Mouse (Mus musculus) lung, embryonic 14.5 days (tissue): Measurements from ENCODE around the gene Tuba1c. TPM values are rescaled to one million over a fixed set of nuclear protein-coding genes. Genes with fewer than 3 reads are reported as not detected.

Source experiments
- ATAC-seq: fragments of 200-750 bp; cut with Nextera tagmentation; 2 replicates; pipeline ENCODE4 v1.8.0; 2017; ENCODE audit warnings: mild to moderate bottlenecking, moderate TSS enrichment, moderate library complexity; ENCODE audit not compliant: insufficient read depth
- DNase-seq: peaks from one replicate; pipeline ENCODE4 v3.0.0-alpha.2; 2015
- H3K27ac ChIP-seq: fragments of 300-500 bp; sonication (generic); 2 replicates; pipeline ENCODE4 v1.5.1; 2014; ENCODE audit warnings: low read depth, mild to moderate bottlenecking, moderate library complexity
- H3K27me3 ChIP-seq: fragments of 300-500 bp; sonication (generic); 2 replicates; pipeline ENCODE4 v1.6.1; 2014; ENCODE audit warnings: low read length, control low read depth; ENCODE audit not compliant: insufficient read depth
- H3K36me3 ChIP-seq: fragments of 300-500 bp; sonication (generic); 2 replicates; pipeline ENCODE4 v1.6.1; 2014; ENCODE audit warnings: control low read depth; ENCODE audit not compliant: insufficient read depth
- H3K4me1 ChIP-seq: fragments of 300-500 bp; sonication (generic); 2 replicates; pipeline ENCODE4 v1.6.1; 2014; ENCODE audit warnings: antibody characterized with exemption, control low read depth; ENCODE audit not compliant: insufficient read depth
- H3K4me2 ChIP-seq: fragments of 300-500 bp; sonication (generic); 2 replicates; pipeline ENCODE4 v1.6.1; 2014; ENCODE audit warnings: mild to moderate bottlenecking
- H3K4me3 ChIP-seq: fragments of 300-500 bp; sonication (generic); 2 replicates; pipeline ENCODE4 v1.5.1; 2014; ENCODE audit warnings: low read depth, low read length
- H3K9ac ChIP-seq: fragments of 300-500 bp; sonication (generic); 2 replicates; pipeline ENCODE4 v1.6.1; 2014
- H3K9me3 ChIP-seq: fragments of 300-500 bp; sonication (generic); 2 replicates; pipeline ENCODE4 v1.6.1; 2016; ENCODE audit warnings: low read depth, low read length, control low read depth
- CTCF ChIP-seq: IDR thresholded peaks from 2 replicates; pipeline ENCODE4 v1.5.1; 2016; ENCODE audit warnings: antibody characterized with exemption, low read depth
- WGBS: fragments of 180-500 bp; shearing (Covaris S2); extraction: QIAGEN DNeasy Blood & Tissue Kit; methylation state at CpG from one replicate; pipeline ENCODE4 v1.1.7; 2014; 5-methylcytosine and 5-hydroxymethylcytosine counted together
- polyA plus RNA-seq: library from polyadenylated mRNA; unstranded; fragments of >200 nt; fragmentation: Nextera tagmentation; extraction: Ambion mirVana; gene quantifications from 2 replicates; pipeline ENCODE4 v1.2.1, GENCODE M21; 2014

The Tuba1c gene
- polyA plus RNA-seq, 1 experiment from 2014 or later = 232 TPM

DNA sequence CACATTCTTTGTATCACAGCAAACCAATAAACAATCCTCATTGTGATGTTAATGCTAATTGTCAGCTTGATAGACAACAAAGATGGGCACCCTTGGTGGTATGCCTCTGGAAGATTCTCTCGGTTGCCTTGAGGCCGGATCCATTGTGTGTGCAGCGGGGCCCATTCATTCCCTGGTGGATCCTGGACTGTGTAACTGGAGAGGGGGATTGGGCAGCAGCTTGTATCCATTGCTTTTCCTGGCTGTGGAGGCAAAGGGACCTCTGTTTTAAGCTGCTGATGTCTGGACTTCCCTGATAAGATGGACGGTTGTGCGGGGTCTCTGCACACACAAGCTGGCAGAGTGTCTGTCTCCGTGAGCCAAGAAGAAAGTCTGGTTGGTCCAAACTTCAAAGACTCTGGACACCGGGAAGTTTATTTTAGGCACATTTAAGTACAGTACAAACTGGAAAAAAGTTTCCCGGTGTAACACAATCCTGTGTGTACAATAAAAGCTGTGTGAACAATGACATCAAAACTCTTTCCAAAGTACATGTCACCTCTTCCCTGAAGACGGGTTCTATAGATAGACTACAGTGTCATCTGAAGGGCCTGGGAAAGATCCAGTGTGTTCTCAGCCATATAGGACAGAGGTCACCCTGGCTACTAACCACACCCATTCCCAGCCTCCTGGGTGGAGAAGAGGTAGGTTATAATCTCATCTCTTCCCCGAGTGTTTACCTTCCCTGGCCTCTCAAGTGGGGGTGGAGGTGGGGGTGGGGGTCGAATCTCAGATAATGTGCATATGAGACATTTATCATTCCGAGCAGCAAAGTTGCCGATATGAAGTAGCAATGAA is 31.5 kb upstream of the Tuba1c start:
- Histone ChIP-seq H3K9me3 (no peaks in the 10 kb centered on the region), H3K9ac (no peak overlapping the region), H3K4me2 (no peak overlapping the region), H3K36me3 (no peaks in the 10 kb centered on the region), H3K4me3 (no peak overlapping the region), H3K4me1 (peaks cover 12% of the 10 kb centered on the region; the same call in 1 of the 2 replicates), H3K27me3 (no peaks in the 10 kb centered on the region), H3K27ac (peak overlapping the region; percentile 60)
- no peak for TF ChIP-seq CTCF
- ATAC-seq (no peak), DNase-seq (peak; percentile 26)
- WGBS = 24% methylated on average over 13 of the region's 13 CpGs

GRCm38 (mm10) chr15:98998775-98999157 is 30.9 kb upstream of the Tuba1c start:
- ATAC-seq = no peak
- Histone ChIP-seq H3K9ac (no peak overlapping the region), H3K27me3 (no peaks in the 10 kb centered on the region), H3K9me3 (no peaks in the 10 kb centered on the region), H3K4me1 (peaks cover 8% of the 10 kb centered on the region; the same call in 1 of the 2 replicates), H3K4me3 (no peak overlapping the region), H3K27ac (no peak overlapping the region; the same call in 1 of the 2 replicates), H3K4me2 (no peak overlapping the region), H3K36me3 (no peaks in the 10 kb centered on the region)
- no peak for DNase-seq
- WGBS = 36% methylated on average over 6 of the region's 6 CpGs
- no peak for TF ChIP-seq CTCF

DNA sequence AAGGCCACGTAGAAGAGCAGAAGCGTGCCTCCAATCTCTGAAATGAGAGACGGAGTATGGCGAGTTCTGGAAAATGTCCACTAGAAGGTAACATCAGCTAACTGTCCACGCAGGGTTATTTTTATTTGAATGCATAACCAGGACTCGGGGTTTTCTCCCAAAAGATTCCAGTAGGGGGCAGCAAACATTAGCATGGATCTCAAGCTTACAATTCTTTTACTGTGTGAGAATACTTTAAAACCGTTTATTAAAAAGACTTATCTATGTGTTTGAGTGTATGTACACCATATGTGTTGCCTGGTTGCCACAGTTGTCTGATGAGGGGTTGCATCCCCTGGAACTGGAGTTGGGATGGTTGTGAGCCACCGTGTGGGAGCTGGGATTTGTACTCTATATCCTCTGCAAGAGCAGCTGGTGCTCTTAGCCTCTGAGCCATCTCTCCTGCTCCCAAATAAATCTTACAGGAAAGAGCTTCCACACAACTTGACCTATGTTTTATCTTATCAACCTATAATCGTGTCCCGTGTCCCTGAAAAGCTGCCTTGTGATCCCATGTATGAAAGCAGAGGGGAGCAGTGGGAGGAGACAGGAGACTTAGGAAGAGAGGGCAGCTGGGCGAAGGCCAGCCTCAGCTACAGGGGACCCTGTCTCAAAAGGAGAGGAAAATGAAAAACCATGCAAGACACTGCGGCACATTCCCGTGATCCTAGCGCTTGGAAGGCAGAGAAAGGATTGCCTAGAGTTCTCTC is 29.0 kb upstream of the Tuba1c start:
- H3K4me3 ChIP-seq = no peak overlapping the region

DNA sequence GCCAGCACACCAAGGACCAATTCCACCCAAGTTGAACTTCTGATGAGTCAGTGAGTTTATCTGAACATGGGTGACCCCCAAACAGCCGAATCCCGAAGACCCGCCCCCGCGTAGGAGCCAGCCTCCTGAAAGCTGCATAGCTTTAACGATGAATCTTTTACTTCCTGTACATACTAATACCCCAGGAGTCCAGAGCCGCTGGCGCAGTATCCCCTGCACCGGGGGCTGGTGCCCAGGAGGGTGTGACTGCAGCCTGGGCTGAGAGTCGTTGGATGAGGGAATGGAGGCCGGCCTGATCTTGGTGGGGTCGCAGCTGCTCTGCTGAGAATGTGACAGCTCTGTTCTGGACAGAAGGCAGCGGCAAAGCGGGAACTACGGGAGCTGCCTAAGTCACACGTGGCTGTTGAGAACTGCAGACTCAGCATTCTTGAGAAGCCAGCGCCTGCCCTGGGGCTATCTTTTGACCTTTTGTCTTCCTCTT is 28.2 kb upstream of the Tuba1c start:
- no peaks in the 10 kb centered on the region for H3K36me3 ChIP-seq
- H3K4me1 ChIP-seq = peaks cover 8% of the 10 kb centered on the region; the same call in 1 of the 2 replicates
- H3K27ac ChIP-seq = peak overlapping the region; percentile 33; the same call in 1 of the 2 replicates
- DNase-seq (peak; percentile 72), ATAC-seq (peak; percentile 59; the same call in 1 of the 2 replicates)
- peak overlapping the region; percentile 22 for H3K4me3 ChIP-seq
- TF ChIP-seq CTCF = no peak
- H3K27me3 ChIP-seq = no peaks in the 10 kb centered on the region
- peak overlapping the region; percentile 34; the same call in 1 of the 2 replicates for H3K9ac ChIP-seq
- WGBS = 10% methylated on average over 17 of the region's 17 CpGs
- no peaks in the 10 kb centered on the region for H3K9me3 ChIP-seq
- H3K4me2 ChIP-seq = peak overlapping the region; percentile 61

More for the DNA sequence above, 29.0 kb upstream of the Tuba1c start:
- ATAC-seq = no peak
- H3K9me3 ChIP-seq = no peaks in the 10 kb centered on the region
- no peaks in the 10 kb centered on the region for H3K36me3 ChIP-seq
- no peak overlapping the region for H3K9ac ChIP-seq
- H3K27ac ChIP-seq = peak overlapping the region; percentile 33; the same call in 1 of the 2 replicates
- peak; percentile 92 for DNase-seq
- peaks cover 8% of the 10 kb centered on the region; the same call in 1 of the 2 replicates for H3K4me1 ChIP-seq
- no peaks in the 10 kb centered on the region for H3K27me3 ChIP-seq
- 34% methylated on average over 14 of the region's 14 CpGs for WGBS
- TF ChIP-seq CTCF = peak; percentile 73
- H3K4me2 ChIP-seq = peak overlapping the region; percentile 61

DNA sequence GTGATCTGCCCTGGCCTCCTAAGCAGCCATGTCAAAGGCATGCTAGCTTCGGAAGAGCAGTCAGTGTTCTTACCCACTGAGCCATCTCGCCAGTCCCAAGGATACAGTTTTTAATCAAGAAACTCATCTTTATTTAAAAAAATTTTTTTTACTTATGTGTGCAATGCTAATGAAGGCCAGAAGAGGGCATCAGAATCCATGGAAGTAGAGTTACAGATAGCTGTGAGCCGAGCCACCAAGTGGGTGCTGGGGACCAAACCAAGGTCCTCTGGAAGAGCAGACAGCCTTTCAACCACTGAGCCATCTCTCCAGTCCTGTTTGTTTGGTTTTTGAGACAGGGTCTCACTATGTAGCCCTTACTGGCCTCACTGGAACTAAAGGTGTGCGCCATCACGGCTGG is 26.1 kb upstream of the Tuba1c start:
- 90% methylated on average over 5 of the region's 5 CpGs for WGBS
- no peak overlapping the region for H3K9ac ChIP-seq
- no peaks in the 10 kb centered on the region for H3K36me3 ChIP-seq
- TF ChIP-seq CTCF = no peak; the same call in 1 of the 2 replicates
- no peak overlapping the region for H3K4me3 ChIP-seq
- H3K9me3 ChIP-seq = no peaks in the 10 kb centered on the region
- no peak overlapping the region for H3K27ac ChIP-seq
- no peak for ATAC-seq
- no peak for DNase-seq
- H3K27me3 ChIP-seq = no peaks in the 10 kb centered on the region
- H3K4me1 ChIP-seq = 0 out of 2 replicates have a peak, but pooled peaks cover under 1% of the 10 kb centered on the region
- no peak overlapping the region for H3K4me2 ChIP-seq

DNA sequence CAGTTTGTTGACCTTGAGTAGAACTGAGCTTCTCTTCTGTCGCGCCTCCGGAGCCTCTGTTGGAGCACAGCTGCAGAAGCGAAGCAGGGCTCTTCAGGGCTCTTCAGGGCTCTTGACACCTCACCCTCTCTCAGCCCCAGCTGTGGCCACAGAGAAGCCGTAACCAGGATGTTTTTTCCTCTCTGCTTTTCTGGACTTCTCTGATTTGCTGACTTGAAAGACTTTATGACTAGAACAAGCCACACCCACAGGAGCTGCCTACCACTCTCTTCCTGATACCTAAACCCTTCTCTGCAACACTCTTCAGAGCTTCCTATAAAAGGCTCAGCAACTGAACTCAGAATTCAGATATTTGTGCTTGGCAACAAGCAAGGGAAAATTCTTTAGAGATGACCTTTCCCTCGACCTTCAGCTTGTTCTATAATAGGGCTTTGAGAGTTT is 20.9 kb upstream of the Tuba1c start:
- Histone ChIP-seq H3K36me3 (no peaks in the 10 kb centered on the region), H3K9ac (no peak overlapping the region), H3K9me3 (no peaks in the 10 kb centered on the region), H3K4me3 (no peak overlapping the region), H3K27ac (peak overlapping the region; percentile 46; the same call in 1 of the 2 replicates), H3K4me2 (no peak overlapping the region), H3K4me1 (no peaks in the 10 kb centered on the region), H3K27me3 (no peaks in the 10 kb centered on the region)
- ATAC-seq (no peak), DNase-seq (peak; percentile 48)
- TF ChIP-seq CTCF = no peak
- WGBS = 41% methylated on average over 6 of the region's 6 CpGs
